ENCODE assay signal across 11 mouse cellular contexts in genomic region chr15:96345312-96345849, GRCm38 (mm10). TPM values are rescaled to one million over a fixed set of nuclear protein-coding genes. Genes with fewer than 3 reads are reported as not detected.
DNase-seq lines count a peak whose midpoint lies in the region; ATAC-seq and TF ChIP-seq lines count a peak whose summit lies in the region.
"Had no signal": no experiment of that assay in that cellular context is flagged by ENCODE, and none has a peak within 500 bp of the region (broad histone marks: within the 10 kb centered on the region; RNA-seq: fewer than 3 reads in every experiment).

No protein-coding gene starts in this region.

- peaks cover 7% of the 10 kb centered on the region for H3K36me3 ChIP-seq in heart, embryonic 13.5 days
- peaks cover 6% of the 10 kb centered on the region for H3K36me3 ChIP-seq in lung, embryonic 14.5 days (ENCODE audit: insufficient read depth)
- H3K36me3 ChIP-seq in liver, postnatal 0 days (replicated peaks; ENCODE audit: insufficient read depth, low read length) = 0 out of 2 replicates have a peak, but pooled peaks cover 4% of the 10 kb centered on the region

- H3K27me3 ChIP-seq in heart, embryonic 13.5 days (replicated peaks) = no peaks in the 10 kb centered on the region
- H3K27me3 ChIP-seq in lung, embryonic 14.5 days (ENCODE audit: insufficient read depth, low read length) = no peaks in the 10 kb centered on the region
- H3K27me3 ChIP-seq in liver, postnatal 0 days (ENCODE audit: insufficient read depth, low read length) = no peaks in the 10 kb centered on the region
- H3K27me3 ChIP-seq: heart, embryonic 12.5 days; neural tube, embryonic 15.5 days had no signal

- no peak for TF ChIP-seq EP300 in liver, postnatal 0 days (IDR thresholded peaks at IDR 0.05; ENCODE audit: low read depth)

- peaks cover 19% of the 10 kb centered on the region for H3K4me1 ChIP-seq in heart, embryonic 13.5 days
- 0 out of 2 replicates have a peak, but pooled peaks cover 7% of the 10 kb centered on the region for H3K4me1 ChIP-seq in lung, embryonic 14.5 days (ENCODE audit: insufficient read depth)
- H3K4me1 ChIP-seq in liver, postnatal 0 days (ENCODE audit: insufficient read depth) = peaks cover 15% of the 10 kb centered on the region

- no peaks in the 10 kb centered on the region for H3K9me3 ChIP-seq in heart, embryonic 13.5 days
- no peaks in the 10 kb centered on the region for H3K9me3 ChIP-seq in lung, embryonic 14.5 days (ENCODE audit: low read depth, low read length)
- H3K9me3 ChIP-seq in liver, postnatal 0 days (ENCODE audit: low read length) = no peaks in the 10 kb centered on the region
- H3K9me3 ChIP-seq: heart, embryonic 12.5 days; neural tube, embryonic 15.5 days had no signal

- H3K9ac ChIP-seq in heart, embryonic 13.5 days = no peak overlapping the region
- no peak overlapping the region for H3K9ac ChIP-seq in lung, embryonic 14.5 days
- H3K9ac ChIP-seq in liver, postnatal 0 days (replicated peaks) = no peak overlapping the region
- H3K9ac ChIP-seq: heart, embryonic 12.5 days; hindbrain, embryonic 14.5 days; neural tube, embryonic 15.5 days had no signal

- intact Hi-C loops in left cerebral cortex, postnatal 4 days (cut with DNase I) = no loop called here

- 86% methylated on average over 6 of the region's 6 CpGs for WGBS in heart, embryonic 13.5 days
- WGBS in lung, embryonic 14.5 days = 66% methylated on average over 6 of the region's 6 CpGs
- WGBS in liver, postnatal 0 days (ENCODE audit: insufficient replicate concordance) = 82% methylated on average over 6 of the region's 6 CpGs

- H3K27ac ChIP-seq in heart, embryonic 13.5 days (replicated peaks) = peak overlapping the region; percentile 24; the same call in 1 of the 2 replicates
- H3K27ac ChIP-seq in lung, embryonic 14.5 days (ENCODE audit: low read depth) = no peak overlapping the region
- peak overlapping the region; percentile 11; the same call in 1 of the 2 replicates for H3K27ac ChIP-seq in liver, postnatal 0 days (ENCODE audit: low read depth)
- H3K27ac ChIP-seq: hindbrain, embryonic 14.5 days; neural tube, embryonic 15.5 days had no signal

- no peak overlapping the region for H3K4me3 ChIP-seq in heart, embryonic 13.5 days
- no peak overlapping the region for H3K4me3 ChIP-seq in lung, embryonic 14.5 days (ENCODE audit: low read depth, low read length)
- H3K4me3 ChIP-seq in liver, postnatal 0 days (ENCODE audit: low read depth, low read length) = no peak overlapping the region
- H3K4me3 ChIP-seq: heart, embryonic 12.5 days; neural tube, embryonic 15.5 days had no signal

- no peak for TF ChIP-seq CTCF in lung, embryonic 14.5 days (IDR thresholded peaks at IDR 0.05; ENCODE audit: low read depth)
- TF ChIP-seq CTCF in liver, postnatal 0 days (IDR thresholded peaks at IDR 0.05; ENCODE audit: low read depth) = no peak

- no peak for DNase-seq in heart, adult 11 months
- peak; percentile 47 for DNase-seq in lung, embryonic 14.5 days
- DNase-seq in lung, adult 18-20 months = no peak
- DNase-seq in cerebellum, postnatal 14 days = peak; percentile 18 to 34
- no peak for DNase-seq in liver, postnatal 0 days
- DNase-seq in left cerebral cortex, postnatal 4 days = no peak

- no peak overlapping the region for H3K4me2 ChIP-seq in heart, embryonic 13.5 days
- no peak overlapping the region for H3K4me2 ChIP-seq in lung, embryonic 14.5 days
- H3K4me2 ChIP-seq in liver, postnatal 0 days (ENCODE audit: low read depth, low read length) = no peak overlapping the region
- H3K4me2 ChIP-seq: heart, embryonic 12.5 days; hindbrain, embryonic 14.5 days; neural tube, embryonic 15.5 days had no signal

- ATAC-seq in heart, embryonic 13.5 days (ENCODE audit: extremely low read depth, insufficient number of reproducible peaks, low FRiP score, low TSS enrichment) = no peak
- ATAC-seq in lung, embryonic 14.5 days (ENCODE audit: insufficient read depth) = peak; percentile 70; the same call in 1 of the 2 replicates
- ATAC-seq in liver, postnatal 0 days = no peak
- ATAC-seq: forebrain, embryonic 16.5 days had no signal

RNA-seq across cellular contexts. Expression of gene Arid2, which starts 58.1 kb away (rescaled TPM):
- 12.1 and 14.1 TPM in 2 replicates for polyA plus RNA-seq in heart, embryonic 13.5 days (2015; fragmentation: Nextera tagmentation; extraction: Ambion mirVana)
- 30.3 and 31.6 TPM in 2 replicates for polyA plus RNA-seq in lung, embryonic 14.5 days (2014; fragmentation: Nextera tagmentation; extraction: Ambion mirVana)
- polyA plus RNA-seq in liver, postnatal 0 days (2015; fragmentation: Nextera tagmentation; extraction: Ambion mirVana) = 5.5 and 5.9 TPM in 2 replicates
- 10 to 100 TPM; 58.7 to 63.5 TPM for total RNA-seq in left cerebral cortex, postnatal 4 days (2021)

Comparison
In these comparisons a context has a peak if more than half of its experiments do, and no peak if none do; other contexts are left out.
1. DNase-seq: peak in lung, embryonic 14.5 days (single experiment) and cerebellum, postnatal 14 days (2 of 2); none in heart, adult 11 months (single experiment), lung, adult 18-20 months (0 of 2), liver, postnatal 0 days (single experiment) and left cerebral cortex, postnatal 4 days (single experiment).